8 mouse cellular contexts compared by ENCODE assay signal in the genomic region with DNA sequence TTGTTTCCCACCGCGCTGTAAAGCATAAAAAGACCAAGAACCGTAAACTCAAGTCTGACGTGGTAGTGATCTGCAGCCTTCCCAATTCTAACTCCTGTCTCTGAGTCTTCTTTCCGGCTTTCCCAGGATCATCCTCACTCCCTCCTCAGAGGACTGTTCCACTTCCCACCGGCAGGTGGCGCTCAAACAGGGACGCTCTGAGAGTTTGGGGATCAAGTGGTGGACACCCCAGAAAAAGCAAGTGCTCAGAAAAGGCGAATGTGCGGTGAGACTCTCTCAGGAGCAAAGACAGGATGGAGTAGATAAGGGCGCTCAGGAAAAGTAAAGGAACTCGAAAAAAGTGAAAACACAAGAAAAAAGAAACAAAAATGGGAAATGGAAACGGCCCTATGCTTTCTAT. TPM values are rescaled to one million over a fixed set of nuclear protein-coding genes. Genes with fewer than 3 reads are reported as not detected.
DNase-seq lines count a peak whose midpoint lies in the region; ATAC-seq and TF ChIP-seq lines count a peak whose summit lies in the region.

No protein-coding gene starts in this region.

- peaks cover 44% of the 10 kb centered on the region for H3K4me1 ChIP-seq in midbrain, embryonic 10.5 days
- H3K4me1 ChIP-seq in midbrain, embryonic 16.5 days (ENCODE audit: control insufficient read depth, insufficient read depth, low read length), result peaks cover 4% of the 10 kb centered on the region; the same call in 1 of the 2 replicates
- 0 out of 2 replicates have a peak, but pooled peaks cover 2% of the 10 kb centered on the region for H3K4me1 ChIP-seq in intestine, embryonic 16.5 days (ENCODE audit: control insufficient read depth, insufficient read depth, low read length)
- peaks cover 16% of the 10 kb centered on the region for H3K4me1 ChIP-seq in limb, embryonic 15.5 days

- H3K79me2 ChIP-seq in myocyte (ENCODE audit: control insufficient read depth, insufficient read depth), result no peaks in the 10 kb centered on the region

- intact Hi-C loops in gastrocnemius, postnatal 36 days (cut with DNase I), result loop anchor here (10.0 kb wide), 1 partner anchor 178 kb away; no protein-coding TSS in a partner anchor

- peak; percentile 66 for DNase-seq in midbrain, embryonic 10.5 days (ENCODE audit: low spot score)
- DNase-seq in cerebellum, postnatal 36 days, result peak; percentile 65 to 66
- DNase-seq in gastrocnemius, postnatal 36 days, result peak; percentile 40 to 54
- DNase-seq in testis, postnatal 10 days (ENCODE audit: low spot score), result peak; percentile 82

- no peaks in the 10 kb centered on the region for H3K9me3 ChIP-seq in midbrain, embryonic 10.5 days (replicated peaks)
- no peaks in the 10 kb centered on the region; the same call in 1 of the 2 replicates for H3K9me3 ChIP-seq in midbrain, embryonic 16.5 days (replicated peaks; ENCODE audit: control insufficient read depth, low read length, poor library complexity, severe bottlenecking)
- H3K9me3 ChIP-seq in intestine, embryonic 16.5 days (ENCODE audit: control insufficient read depth, low read length), result no peaks in the 10 kb centered on the region
- no peaks in the 10 kb centered on the region for H3K9me3 ChIP-seq in limb, embryonic 15.5 days

- WGBS in midbrain, embryonic 10.5 days, result 30% methylated on average over 13 of the region's 13 CpGs
- 25% methylated on average over 13 of the region's 13 CpGs for WGBS in midbrain, embryonic 16.5 days
- 26% methylated on average over 13 of the region's 13 CpGs for WGBS in intestine, embryonic 16.5 days
- 27% methylated on average over 13 of the region's 13 CpGs for WGBS in limb, embryonic 15.5 days

- H3K4me2 ChIP-seq in midbrain, embryonic 16.5 days (ENCODE audit: low read length), result no peak overlapping the region
- H3K4me2 ChIP-seq in intestine, embryonic 16.5 days (ENCODE audit: low read depth, low read length), result peak overlapping the region; percentile 41
- peak overlapping the region; percentile 29 for H3K4me2 ChIP-seq in limb, embryonic 15.5 days
- peak overlapping the region; percentile 60 for H3K4me2 ChIP-seq in myocyte (ENCODE audit: low read depth)

- TF ChIP-seq POLR2A in myocyte (IDR thresholded peaks at IDR 0.05; ENCODE audit: insufficient read length, low read depth), result no peak

- H3ac ChIP-seq in myocyte (ENCODE audit: control insufficient read depth, insufficient read length), result no peak overlapping the region

- 0 out of 2 replicates have a peak overlapping the region, but pooled peaks have one; percentile 19 for H3K4me3 ChIP-seq in midbrain, embryonic 10.5 days
- H3K4me3 ChIP-seq in midbrain, embryonic 16.5 days (ENCODE audit: low read depth, low read length), result no peak overlapping the region
- H3K4me3 ChIP-seq in intestine, embryonic 16.5 days (ENCODE audit: low read length), result peak overlapping the region; percentile 1; the same call in 1 of the 2 replicates
- H3K4me3 ChIP-seq in limb, embryonic 15.5 days, result no peak overlapping the region
- H3K4me3 ChIP-seq in myocyte, result no peak overlapping the region

- H3K36me3 ChIP-seq in midbrain, embryonic 10.5 days, result peaks cover 32% of the 10 kb centered on the region
- H3K36me3 ChIP-seq in midbrain, embryonic 16.5 days (ENCODE audit: control insufficient read depth, insufficient read depth, low read length), result no peaks in the 10 kb centered on the region
- no peaks in the 10 kb centered on the region for H3K36me3 ChIP-seq in intestine, embryonic 16.5 days (ENCODE audit: control insufficient read depth, insufficient read depth, low read length)
- peaks cover 11% of the 10 kb centered on the region; the same call in 1 of the 2 replicates for H3K36me3 ChIP-seq in limb, embryonic 15.5 days
- H3K36me3 ChIP-seq in myocyte (ENCODE audit: control insufficient read depth, insufficient read depth), result no peaks in the 10 kb centered on the region

- no peak for ATAC-seq in midbrain, embryonic 16.5 days
- peak; percentile 58; the same call in 1 of the 2 replicates for ATAC-seq in intestine, embryonic 16.5 days
- ATAC-seq in limb, embryonic 15.5 days (ENCODE audit: insufficient number of reproducible peaks, low FRiP score, low TSS enrichment, low read depth), result no peak

- H3K9ac ChIP-seq in midbrain, embryonic 16.5 days (ENCODE audit: low read depth, low read length), result no peak overlapping the region
- no peak overlapping the region for H3K9ac ChIP-seq in intestine, embryonic 16.5 days (ENCODE audit: low read depth, low read length)
- no peak overlapping the region for H3K9ac ChIP-seq in limb, embryonic 15.5 days

- H3K27ac ChIP-seq in midbrain, embryonic 10.5 days (replicated peaks), result peak overlapping the region; percentile 7; the same call in 1 of the 2 replicates
- H3K27ac ChIP-seq in midbrain, embryonic 16.5 days (ENCODE audit: low read length), result no peak overlapping the region
- H3K27ac ChIP-seq in intestine, embryonic 16.5 days (ENCODE audit: low read length), result no peak overlapping the region
- no peak overlapping the region for H3K27ac ChIP-seq in limb, embryonic 15.5 days

- no peaks in the 10 kb centered on the region for H3K27me3 ChIP-seq in midbrain, embryonic 10.5 days (ENCODE audit: low read depth, poor library complexity, severe bottlenecking)
- no peaks in the 10 kb centered on the region for H3K27me3 ChIP-seq in midbrain, embryonic 16.5 days (ENCODE audit: control insufficient read depth, insufficient read depth, low read depth, low read length)
- H3K27me3 ChIP-seq in intestine, embryonic 16.5 days (replicated peaks; ENCODE audit: control insufficient read depth, insufficient read depth, low read length), result no peaks in the 10 kb centered on the region
- no peaks in the 10 kb centered on the region for H3K27me3 ChIP-seq in limb, embryonic 15.5 days
- no peaks in the 10 kb centered on the region for H3K27me3 ChIP-seq in myocyte (ENCODE audit: control insufficient read depth, insufficient read depth, insufficient read length)

TF ChIP-seq in myocyte, 11 proteins besides CTCF, POLR2A, EP300 and RAD21:
- TF ChIP-seq TCF3 (IDR thresholded peaks at IDR 0.05; ENCODE audit: insufficient read length, low read depth) (no peak), TCF12 (IDR thresholded peaks at IDR 0.05; ENCODE audit: insufficient read depth, poor library complexity, severe bottlenecking) (no peak), USF1 (IDR thresholded peaks at IDR 0.05; ENCODE audit: low read depth) (no peak), MAX (IDR thresholded peaks at IDR 0.05; ENCODE audit: low read depth) (no peak), POLR2AphosphoS2 (IDR thresholded peaks at IDR 0.05; ENCODE audit: insufficient read length, low read depth) (no peak), E2F4 (IDR thresholded peaks at IDR 0.05; ENCODE audit: insufficient read depth) (no peak), MYOD1 (IDR thresholded peaks at IDR 0.05; ENCODE audit: control insufficient read depth in 1 of 3, insufficient read length in 2 of 3, low read depth in 2 of 3) (no peak)
TF ChIP-seq in myocyte: peak in this region for 0.

RNA-seq across cellular contexts. Expression of a gene that starts 39.4 kb away (rescaled TPM):
- polyA plus RNA-seq in midbrain, embryonic 10.5 days (2016; fragmentation: Nextera tagmentation; extraction: Ambion mirVana), result 307 and 342 TPM in 2 replicates
- polyA plus RNA-seq in midbrain, embryonic 16.5 days (2015; fragmentation: Nextera tagmentation; extraction: Ambion mirVana), result 233 and 236 TPM in 2 replicates
- total RNA-seq in gastrocnemius, postnatal 36 days (2021), result 100 to 1,000 TPM; 102 to 126 TPM
- polyA plus RNA-seq in intestine, embryonic 16.5 days (2015; fragmentation: Nextera tagmentation; extraction: Ambion mirVana), result 170 and 184 TPM in 2 replicates
- polyA plus RNA-seq in limb, embryonic 15.5 days (2015; fragmentation: Nextera tagmentation; extraction: Ambion mirVana), result 222 and 241 TPM in 2 replicates
- 160 TPM for polyA plus RNA-seq in myocyte (2012; fragmentation: generic; extraction: Trizol)

Comparison
In these comparisons a context has a peak if more than half of its experiments do, and no peak if none do; other contexts are left out.
1. H3K4me3 ChIP-seq: peak in midbrain, embryonic 10.5 days (single experiment) and intestine, embryonic 16.5 days (single experiment); none in midbrain, embryonic 16.5 days (single experiment), limb, embryonic 15.5 days (single experiment) and myocyte (single experiment).
2. Peak in every context shown above with its lines, with median percentiles within 50 percentile points of each other: DNase-seq.